Mouse (Mus musculus) c-Kit-negative CD71-positive TER-119-positive erythroid progenitor cells, embryonic 14.5 days (primary cell): ENCODE measurements at regions not wholly inside any gene's neighbourhood (a gene's known extent, or its start where the extent isn't known, plus 50 kb on each side); places are given as distances from the start of the nearest gene placed in this dataset.

Experiments used
- DNase-seq: peaks from one replicate; pipeline ENCODE4 v3.0.0-alpha.2; 2013; ENCODE audit warnings: low read depth, low spot score

DNA sequence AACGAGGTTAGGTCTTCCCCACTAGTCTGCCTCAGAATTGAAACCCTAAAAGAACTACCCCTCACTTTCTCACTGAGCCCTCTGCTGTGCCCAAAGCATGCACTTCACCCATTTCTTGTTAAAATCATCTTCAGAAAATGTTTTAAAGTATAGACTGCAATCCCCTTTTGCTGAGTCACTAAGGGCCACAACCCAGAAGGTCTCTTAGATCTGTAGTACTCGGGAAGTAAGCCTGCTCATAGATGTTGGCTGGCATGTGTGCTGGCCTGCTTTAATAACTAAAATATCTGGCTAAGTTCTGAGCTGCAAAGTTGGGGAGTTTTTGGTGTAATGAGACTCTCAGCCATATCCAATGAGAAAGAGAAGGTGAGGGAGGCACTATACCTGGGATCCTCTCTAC lies 329.9 kb downstream of the Insc start:
- DNase-seq, result no peak

DNA sequence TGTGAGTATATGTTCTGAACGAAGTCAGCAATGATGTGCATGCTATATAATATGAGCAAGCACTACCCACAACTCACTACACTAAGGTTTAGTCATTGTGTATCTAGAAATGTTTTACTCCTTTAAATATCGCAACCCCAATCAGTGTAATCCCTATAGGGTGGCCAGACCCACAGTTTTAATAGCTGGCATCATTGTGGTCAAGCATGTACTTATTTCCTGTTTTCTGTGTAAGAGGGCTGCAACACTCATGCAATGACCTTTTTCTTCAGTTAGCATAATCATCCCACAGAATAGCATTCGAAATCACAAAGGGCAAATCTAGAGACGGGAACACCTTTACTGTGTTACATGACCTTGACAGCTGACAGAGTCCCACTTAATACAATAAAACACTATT lies 333.3 kb downstream of the Insc start:
- DNase-seq, result no peak

DNA sequence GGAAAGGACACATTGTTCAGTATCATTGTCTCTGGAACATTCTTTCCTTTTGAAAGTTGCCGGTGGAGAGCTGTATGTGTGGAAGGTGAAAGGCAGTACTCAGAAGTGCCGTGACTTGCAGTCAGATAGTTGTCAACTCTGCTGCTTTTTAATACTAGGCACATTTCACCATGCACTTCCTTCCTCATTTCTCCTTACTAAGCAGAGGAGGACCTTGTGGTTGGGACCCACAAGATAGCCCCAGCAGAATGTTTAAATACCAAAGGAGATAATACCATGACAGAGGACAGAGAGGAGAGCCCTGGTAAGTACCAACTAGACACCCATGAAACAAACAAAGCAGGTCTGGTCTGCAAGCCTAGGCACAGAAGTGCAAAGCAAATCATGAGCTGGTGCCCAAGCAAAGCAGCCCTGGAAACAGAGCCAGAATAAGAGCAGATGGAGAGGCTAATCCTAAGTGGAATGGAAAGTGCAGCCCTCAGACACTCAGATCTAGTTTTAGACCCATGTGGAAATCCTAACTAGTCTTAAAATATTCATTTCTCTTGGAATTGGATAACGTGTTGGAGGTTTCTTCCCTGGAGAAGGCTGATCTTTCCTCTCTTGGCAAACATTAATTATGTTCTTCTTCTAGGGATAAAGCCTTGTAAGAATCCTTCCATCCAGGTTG lies 341.4 kb downstream of the Insc start:
- no peak for DNase-seq

DNA sequence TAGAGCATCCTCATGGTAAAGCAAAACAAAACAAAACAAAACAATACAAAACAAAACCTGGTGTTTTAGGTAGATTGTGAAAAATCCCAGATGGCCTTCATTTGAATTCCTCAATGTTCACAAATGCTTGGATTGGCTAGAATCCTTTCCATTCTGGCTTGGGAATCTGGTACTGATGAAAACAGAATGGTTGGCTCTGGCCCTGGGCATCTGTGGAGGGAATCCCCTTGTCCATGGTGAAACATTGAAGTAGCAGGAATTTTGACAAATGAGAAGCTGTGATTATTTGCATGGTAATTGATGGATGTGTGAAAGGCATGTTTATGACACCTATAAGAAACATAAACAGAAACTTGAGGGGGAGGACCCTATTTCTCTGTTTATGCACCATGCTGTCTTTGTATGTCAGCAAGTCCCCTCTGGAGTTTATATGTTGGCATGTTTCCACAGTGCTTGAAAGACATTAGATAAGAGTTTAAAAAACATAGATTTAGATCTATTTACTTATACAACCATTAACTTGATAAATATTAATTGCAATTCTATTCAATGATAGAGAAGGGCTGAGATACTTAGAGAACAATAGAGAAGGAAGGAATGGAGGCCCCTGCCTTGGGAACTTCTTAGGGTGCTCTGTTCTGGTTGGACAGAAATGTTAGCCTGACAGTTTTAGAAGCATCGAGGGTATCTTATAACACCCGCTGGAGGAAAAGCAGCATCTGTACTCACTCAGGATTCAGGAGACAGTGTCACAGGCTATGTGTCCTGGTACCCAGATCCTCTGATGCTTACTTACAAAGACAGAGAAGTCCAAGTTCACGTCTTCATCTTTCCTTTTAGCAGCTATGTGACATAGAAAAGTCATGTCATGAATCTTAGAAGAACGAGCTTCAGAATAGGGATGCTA lies 343.3 kb downstream of the Insc start:
- no peak for DNase-seq

DNA sequence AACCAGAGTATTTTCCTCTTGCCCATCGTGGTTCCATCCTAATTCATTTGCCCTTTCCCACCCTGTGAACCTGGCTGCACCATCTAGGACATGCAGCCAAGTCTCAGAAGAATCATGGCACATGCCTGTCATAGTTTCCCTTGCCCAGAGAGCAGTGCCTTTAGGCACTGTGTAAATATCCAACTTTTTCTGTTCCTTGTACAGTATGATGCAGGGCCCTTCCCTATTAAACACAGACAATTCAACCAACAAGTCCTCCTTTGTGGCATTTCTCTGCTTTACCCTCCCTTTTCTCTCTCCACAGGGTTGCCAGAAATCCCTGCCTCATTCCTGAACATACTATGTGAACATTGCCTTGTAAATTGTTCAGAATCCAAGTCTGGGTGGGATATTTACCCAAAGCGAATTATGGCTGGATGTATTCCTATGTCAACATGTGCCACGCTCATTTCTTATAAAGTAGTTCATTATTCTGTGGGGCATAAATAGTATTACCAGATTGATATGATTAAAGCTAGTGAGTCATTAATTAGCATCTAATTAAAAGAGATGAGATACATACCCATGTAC lies 349.1 kb downstream of the Insc start:
- DNase-seq, result no peak

DNA sequence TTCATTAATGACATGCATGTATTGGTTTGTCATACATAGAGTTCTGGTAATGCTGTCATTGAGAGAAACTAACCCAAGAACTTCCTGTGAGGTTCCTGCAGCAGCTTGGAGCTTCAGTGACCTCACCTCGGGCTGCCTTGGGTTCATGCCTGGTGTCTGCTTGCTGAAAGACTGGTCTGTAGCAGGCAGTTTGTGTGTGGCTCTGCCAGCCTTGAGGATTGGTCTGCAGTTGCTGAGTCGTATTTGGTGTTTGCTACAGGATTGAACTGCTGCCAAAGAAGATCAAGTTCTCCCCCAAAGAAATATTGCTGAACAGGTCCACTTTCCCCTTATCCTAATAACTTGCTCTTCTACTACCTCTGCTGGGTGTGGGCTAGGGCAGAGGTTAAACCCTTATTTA lies 362.5 kb downstream of the Insc start:
- DNase-seq, result no peak

DNA sequence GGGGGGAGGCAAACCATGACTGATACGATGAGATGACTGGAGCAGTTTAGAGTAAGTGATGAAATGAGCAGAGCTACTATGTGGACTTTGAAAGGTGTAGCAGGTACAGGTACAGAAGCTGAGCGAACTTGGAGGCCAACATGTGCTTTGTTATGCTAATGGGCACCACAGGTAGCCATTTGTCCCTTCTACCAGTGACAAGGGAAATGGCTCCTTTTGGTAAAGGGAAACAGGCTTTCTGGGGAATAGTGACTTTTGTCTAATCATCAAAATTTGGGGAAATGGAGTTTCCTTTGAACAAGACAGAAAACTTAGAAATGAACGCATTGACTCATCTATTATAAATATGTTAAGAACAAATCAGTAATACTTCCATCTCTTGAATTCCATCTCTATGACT lies 368.8 kb downstream of the Insc start:
- DNase-seq, result no peak

DNA sequence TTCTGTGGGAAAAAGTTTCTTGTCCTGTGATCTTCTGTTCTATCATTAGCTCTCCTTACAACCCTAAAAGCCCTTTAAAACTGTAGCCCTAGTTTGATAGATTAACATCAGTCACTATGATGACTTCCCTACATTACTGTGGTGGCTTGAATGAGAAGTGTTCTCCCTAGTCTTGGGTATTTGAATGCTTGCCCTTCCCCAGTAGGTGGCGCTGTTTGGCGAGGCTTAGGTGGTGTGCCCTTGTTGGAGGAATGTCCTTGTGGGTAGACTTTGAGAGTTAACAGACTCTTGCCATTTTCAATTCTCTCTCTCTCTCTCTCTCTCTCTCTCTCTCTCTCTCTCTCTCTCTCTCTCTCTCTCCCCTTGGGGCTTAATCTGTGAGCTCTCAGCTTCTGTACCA lies 379.8 kb downstream of the Insc start:
- no peak for DNase-seq

DNA sequence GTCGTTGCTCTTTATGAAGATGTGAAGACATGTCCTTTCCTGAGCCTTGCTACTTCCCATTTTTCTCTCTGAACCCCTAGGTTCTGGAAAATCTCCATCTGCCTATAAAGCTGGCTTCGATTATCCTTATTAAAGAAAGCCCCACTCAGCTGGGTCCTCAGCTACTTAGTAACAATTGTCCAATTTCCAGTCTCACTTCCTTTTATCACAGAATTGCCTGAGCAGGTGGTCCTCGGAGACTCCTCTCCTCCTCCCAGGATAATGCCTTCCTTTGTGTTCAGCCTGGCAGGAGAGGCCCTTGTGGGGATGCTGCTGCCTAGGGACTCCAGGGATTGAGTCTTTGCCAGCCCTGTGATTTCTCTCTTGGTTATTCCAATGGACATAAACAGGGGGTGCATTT lies 385.5 kb downstream of the Insc start:
- DNase-seq, result no peak

DNA sequence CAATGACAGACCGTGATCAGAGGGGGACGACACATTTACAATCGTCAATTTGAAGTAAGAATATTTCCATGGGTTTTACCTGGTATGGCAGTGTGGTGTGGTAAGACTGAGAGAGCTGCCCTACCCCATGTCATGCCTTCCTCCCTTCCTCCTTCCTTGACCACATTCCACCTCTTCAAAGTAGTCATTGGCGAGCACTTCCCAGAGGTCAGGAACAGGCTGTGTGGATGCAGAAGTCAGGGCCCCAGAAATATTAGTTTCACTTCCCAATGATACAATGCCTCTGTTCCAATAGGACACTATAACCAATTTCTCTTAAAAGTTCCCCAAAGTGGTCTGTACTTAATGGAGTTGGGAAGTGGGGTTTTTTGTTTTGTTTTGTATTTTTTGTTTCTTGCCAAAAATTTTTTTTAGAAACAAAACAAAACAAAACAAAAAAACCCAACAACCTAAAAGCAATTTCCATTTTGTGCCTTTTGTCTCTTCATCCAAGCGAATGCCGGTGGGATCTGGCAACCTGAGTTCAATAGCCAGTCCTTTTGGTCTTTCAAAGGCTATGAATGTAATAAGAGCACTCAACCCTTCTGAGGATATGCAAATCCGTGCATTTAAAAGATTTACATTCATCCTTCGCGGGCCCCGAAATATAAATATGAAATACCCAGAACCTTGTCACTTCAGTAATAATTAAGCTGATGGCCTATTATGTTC lies 387.9 kb downstream of the Insc start:
- DNase-seq, result no peak

DNA sequence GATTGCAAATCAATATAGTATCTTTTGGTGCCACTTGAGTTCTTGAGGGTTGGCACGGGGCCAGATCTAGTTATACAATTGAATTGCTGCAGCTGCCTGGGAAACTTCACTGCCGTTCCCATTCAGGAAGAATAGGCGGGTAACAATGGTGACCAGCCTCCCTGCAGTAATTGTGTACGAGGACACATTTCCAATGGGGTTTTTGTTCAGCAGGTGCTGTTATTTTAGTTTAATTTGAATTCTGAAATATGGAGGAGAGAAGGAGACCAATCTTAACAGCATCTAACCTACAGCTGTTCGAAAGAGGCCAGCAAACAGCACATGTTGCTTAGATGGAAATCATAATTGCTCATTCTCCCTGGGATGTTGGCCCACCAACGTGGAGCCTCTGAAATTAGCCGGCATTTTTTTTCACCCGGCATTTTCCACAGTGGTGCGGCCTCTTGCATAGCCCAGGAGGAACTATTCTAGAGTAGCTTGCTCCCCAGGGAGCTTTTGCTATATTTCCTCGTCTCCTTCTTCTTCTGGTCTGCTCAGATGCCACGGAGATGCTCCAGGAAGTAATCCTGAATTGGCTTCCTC lies 388.6 kb downstream of the Insc start:
- no peak for DNase-seq

DNA sequence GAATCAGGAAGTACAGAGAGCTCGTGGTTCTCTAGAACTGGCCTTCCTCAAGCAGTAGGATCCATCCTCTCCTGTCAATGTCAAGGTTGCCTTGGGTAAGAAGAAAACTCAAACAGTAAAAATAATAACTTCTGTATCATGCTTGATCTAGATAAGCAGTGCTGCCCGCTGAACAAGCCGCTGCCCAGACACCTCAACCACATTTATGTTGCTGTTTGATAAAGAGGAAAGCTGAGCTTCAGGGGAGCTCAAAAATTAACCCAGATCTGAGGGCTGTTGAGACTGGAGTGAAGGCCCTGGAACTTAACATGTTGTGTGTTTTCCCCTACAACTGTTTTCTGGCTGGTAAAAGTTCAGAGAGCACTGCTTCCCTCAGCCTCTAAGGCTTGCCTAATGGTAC lies 389.1 kb downstream of the Insc start:
- no peak for DNase-seq

DNA sequence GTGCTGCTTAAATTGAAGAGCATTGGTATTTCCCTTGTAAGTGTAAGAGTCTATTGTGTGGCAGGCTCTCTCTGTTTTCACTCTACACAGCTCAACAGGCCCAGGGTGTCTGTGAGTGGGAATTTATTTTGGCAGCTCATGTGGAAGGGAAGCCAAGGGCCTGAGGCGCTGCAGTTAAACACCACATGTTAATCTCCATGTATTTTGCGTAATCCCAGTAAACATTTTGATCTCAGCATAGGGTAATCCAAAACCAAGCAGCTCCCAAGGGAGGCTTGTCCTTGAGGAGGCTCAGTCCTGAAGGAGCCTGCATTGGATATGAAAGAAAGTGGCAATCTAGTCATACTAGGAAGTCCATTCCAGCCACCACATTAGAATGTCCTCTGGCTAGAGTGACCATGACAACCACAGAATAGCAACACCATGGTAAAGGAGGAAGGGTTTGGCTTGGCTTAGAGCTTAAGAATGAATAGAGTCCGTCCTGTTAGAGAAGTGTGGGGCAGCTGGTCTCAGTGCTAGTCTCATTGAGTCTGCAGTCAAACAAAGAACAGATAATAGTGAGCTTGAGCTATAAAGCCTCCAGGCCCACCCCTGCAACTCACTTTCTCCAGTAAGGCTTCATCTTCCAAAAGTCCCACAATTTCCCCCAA lies 391.6 kb downstream of the Insc start:
- no peak for DNase-seq

DNA sequence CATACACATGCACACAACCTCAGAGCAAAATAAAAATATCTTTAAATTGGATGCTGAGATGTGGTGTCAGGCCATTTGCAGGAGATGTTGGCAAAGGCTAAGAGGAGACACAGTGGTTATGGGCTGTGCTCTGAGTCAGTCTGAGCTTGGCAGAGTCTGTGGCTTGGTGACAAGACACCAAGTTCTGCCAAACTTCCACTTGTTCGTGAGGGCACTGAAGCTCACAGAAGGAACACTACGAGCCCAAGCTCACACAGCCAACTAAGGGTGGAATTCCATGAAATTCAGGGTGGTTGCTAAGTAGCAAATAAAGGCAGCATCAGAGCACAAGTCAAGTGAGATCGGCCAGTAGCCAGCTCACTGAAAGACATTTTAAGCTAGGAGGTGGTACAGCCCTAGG lies 396.8 kb downstream of the Insc start:
- DNase-seq, result no peak

DNA sequence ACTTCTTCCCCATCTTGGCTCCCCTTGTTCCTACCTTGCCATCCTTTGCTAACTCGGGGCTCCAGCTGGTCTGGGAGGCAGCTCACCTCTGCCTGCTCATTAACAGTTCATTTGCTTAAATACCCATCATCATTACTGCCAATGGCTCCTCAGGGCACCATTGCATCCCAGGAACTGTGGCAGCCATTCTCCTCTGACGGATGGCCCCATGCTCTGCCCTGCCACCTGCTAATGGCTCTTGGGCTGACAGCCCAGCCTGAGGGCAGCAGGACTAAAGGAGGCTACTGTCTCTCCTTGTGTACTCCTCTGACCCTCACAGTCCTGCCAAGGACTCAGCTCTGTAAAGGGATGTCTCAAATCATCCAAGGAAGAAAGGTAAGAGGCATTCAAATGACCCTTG lies 398.7 kb downstream of the Insc start:
- no peak for DNase-seq

DNA sequence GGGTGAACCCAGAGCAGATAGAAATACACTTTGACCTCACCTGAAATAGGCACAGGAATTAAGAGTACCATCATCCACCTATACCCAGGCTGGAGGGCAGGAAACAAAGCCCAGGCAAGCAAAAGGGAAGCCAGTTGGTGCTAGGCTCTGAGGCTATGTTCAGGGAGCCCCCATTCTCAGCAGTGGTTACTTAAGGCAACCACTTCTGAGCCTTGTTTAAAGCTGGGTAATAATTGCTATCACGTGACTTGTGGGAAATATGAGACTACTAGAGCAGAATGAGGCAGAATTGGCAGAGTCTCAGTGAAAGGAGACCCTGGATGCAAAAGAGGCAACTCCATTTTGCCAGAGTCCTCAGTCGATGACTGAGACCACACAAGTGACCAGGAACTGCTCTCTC lies 401.5 kb downstream of the Insc start:
- no peak for DNase-seq

DNA sequence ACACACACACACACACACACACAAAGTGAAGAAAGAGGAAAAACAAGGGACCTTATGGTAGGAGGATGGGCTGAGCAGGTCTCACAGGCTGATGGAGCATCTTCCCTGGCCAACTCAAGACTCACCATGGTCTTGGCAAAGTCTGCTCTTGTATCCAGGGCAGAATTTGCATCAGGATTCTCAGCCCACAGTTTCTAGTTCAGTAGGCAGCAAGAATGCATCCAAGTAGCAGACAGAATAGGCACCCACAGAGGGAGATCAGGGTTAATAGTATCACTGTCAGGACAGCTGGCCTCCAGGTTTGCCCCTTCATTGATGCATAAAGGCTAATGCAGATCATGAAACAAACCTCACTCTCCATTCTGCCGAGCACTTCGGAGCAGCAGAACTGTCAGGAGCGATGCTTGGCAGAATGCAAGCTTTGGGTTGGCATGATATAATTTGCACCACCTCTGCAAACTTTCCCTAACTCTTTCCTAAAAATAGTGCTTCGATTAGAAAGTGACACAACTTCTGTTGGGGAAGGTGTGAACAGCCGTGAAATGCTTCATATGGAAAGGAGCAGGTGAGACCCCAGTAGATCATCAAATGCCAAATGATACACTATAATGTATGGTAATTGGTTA lies 404.0 kb downstream of the Insc start:
- no peak for DNase-seq

DNA sequence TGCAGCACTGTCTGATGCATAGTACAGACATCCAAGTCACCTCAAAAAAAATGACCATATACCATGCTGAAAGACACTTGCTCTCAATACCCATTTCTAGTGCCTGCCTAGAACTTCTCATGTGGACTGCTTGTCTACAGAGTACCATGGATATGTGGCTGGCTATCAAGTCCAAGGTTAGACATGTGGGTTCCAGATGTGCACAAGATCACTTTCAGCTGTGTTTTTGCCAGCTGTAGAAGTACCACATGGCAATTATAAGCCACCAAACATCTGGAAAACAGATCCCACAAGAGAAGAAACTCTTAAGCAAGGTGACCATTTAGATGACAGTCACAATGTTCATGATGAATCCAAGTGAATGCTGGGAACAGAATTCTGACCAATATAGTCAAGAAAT lies 409.8 kb downstream of the Insc start:
- DNase-seq, result no peak

DNA sequence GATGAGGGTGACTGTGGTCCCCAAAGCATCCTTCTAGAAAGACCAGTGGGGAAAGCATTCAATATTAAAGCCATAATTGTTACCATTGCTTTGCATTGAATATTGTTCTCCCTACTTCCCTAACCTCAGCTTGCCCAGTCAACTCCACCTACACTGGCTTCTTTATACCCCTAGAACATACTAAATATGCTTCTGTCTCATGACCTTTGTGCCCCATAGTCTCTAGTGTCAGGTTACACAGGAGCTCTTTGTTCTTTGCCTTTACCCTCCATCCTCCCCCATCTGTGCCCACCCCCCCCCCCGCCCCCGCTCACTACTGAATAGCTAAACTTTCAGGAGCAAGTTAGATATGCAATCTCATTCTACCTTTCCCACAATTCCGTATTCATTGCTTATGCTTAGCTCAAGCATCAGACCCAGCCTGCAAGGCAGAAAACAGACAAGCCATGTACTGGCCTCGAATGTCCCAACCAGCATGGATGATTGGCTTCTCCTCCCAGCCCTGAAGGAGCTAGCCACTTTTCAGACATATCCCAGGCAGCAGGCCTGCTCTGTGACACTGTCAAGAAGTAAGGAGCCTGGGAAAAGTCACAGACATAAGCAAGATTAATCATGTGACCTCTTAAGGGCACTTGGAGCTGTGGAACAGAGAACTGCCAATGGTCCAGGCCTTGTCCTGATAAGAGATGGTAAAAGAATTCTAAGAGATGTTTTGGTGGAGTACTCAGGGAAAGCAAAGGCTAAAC lies 410.4 kb downstream of the Insc start:
- no peak for DNase-seq

DNA sequence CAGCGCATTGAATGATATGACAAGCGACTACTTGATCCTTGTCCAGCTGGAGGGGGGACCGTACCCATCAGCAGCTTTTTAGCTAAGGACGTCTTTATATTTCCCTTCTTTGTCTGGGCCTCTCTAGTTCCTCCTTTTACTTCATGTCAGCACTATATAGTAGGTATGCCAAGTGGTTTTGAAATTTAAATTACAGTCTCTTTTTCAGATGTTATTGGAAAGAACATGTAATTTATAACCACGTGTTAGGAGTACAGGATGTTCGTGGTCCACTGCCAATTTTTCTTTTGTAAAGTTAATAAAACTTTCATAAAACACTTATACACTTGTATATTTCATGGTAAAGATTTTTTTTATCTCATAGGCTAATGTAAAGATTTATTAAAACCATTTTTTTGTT lies 426.5 kb downstream of the Insc start:
- DNase-seq, result no peak
